Mouse (Mus musculus): ENCODE results near the gene Ccdc170.
"Not testable (repeated sequence)": the region's sequence is repeated elsewhere in the genome, so short reads cannot be mapped to it uniquely, and the experiment has no call there.

Ccdc170 gene

GRCm38 (mm10) chr10:4482355-4482754, at the start of gene Ccdc170:
Ccdc170 (plus strand) TSS chr10:4482502.
- peak; percentile 15 for DNase-seq

GRCm38 (mm10) chr10:4432996-4433755, 49.1 kb upstream of the Ccdc170 start:
- DNase-seq: peak; percentile 28

GRCm38 (mm10) chr10:4433871-4434270, 48.4 kb upstream of the Ccdc170 start:
- DNase-seq: not testable (repeated sequence)

GRCm38 (mm10) chr10:4435416-4435815, 46.9 kb upstream of the Ccdc170 start:
- DNase-seq: no peak

- peak; percentile 9 for DNase-seq
Measured at GRCm38 (mm10) chr10:4456409-4456808, 25.9 kb upstream of the Ccdc170 start.

GRCm38 (mm10) chr10:4460201-4460600, 22.1 kb upstream of the Ccdc170 start:
- no peak for DNase-seq

- DNase-seq: no peak
Measured at GRCm38 (mm10) chr10:4465799-4466198, 16.5 kb upstream of the Ccdc170 start.

- no peak for DNase-seq
Measured at GRCm38 (mm10) chr10:4469406-4469805, 12.9 kb upstream of the Ccdc170 start.

GRCm38 (mm10) chr10:4473591-4473993, 8.7 kb upstream of the Ccdc170 start:
- peak; percentile 34 for DNase-seq

GRCm38 (mm10) chr10:4475431-4475830, 6.9 kb upstream of the Ccdc170 start:
- DNase-seq: no peak

- no peak for DNase-seq
Measured at GRCm38 (mm10) chr10:4476604-4477003, 5.7 kb upstream of the Ccdc170 start.

GRCm38 (mm10) chr10:4480929-4481328, 1.4 kb upstream of the Ccdc170 start:
- no peak for DNase-seq

- DNase-seq: peak; percentile 11
Measured at GRCm38 (mm10) chr10:4481695-4482094, 607 bp upstream of the Ccdc170 start.

GRCm38 (mm10) chr10:4483848-4484247, 1.5 kb downstream of the Ccdc170 start:
- DNase-seq: no peak

- DNase-seq: no peak
Measured at GRCm38 (mm10) chr10:4484986-4485385, 2.7 kb downstream of the Ccdc170 start.

- DNase-seq: no peak
Measured at GRCm38 (mm10) chr10:4489865-4490264, 7.6 kb downstream of the Ccdc170 start.

GRCm38 (mm10) chr10:4491281-4491680, 9.0 kb downstream of the Ccdc170 start:
- no peak for DNase-seq

- no peak for DNase-seq
Measured at GRCm38 (mm10) chr10:4492045-4492444, 9.7 kb downstream of the Ccdc170 start.

- DNase-seq: no peak
Measured at GRCm38 (mm10) chr10:4492909-4493308, 10.6 kb downstream of the Ccdc170 start.

GRCm38 (mm10) chr10:4503251-4503650, 20.9 kb downstream of the Ccdc170 start:
- no peak for DNase-seq

GRCm38 (mm10) chr10:4512725-4513124, 30.4 kb downstream of the Ccdc170 start:
- DNase-seq: no peak

- no peak for DNase-seq
Measured at GRCm38 (mm10) chr10:4517614-4518013, 35.3 kb downstream of the Ccdc170 start.

GRCm38 (mm10) chr10:4519645-4520044, 37.3 kb downstream of the Ccdc170 start:
- no peak for DNase-seq

- no peak for DNase-seq
Measured at GRCm38 (mm10) chr10:4520394-4521102, 38.2 kb downstream of the Ccdc170 start.

All from lung, postnatal 36 days (tissue).